Mouse (Mus musculus) testis, adult 2 months (tissue): Measurements from ENCODE around the gene Akt3.

Experiments used
- CTCF ChIP-seq: fragments of 200-500 bp; IDR thresholded peaks from 2 replicates; pipeline ENCODE4 v1.5.1; 2012; ENCODE audit warnings: low read depth, mild to moderate bottlenecking, inconsistent platforms, low read length, moderate library complexity; ENCODE audit not compliant: control insufficient read depth, insufficient read depth, insufficient replicate concordance
- POLR2A ChIP-seq: fragments of 200-500 bp; IDR thresholded peaks from 2 replicates; pipeline ENCODE4 v1.6.1; 2012; ENCODE audit warnings: low read depth, mild to moderate bottlenecking, inconsistent platforms, low read length, moderate library complexity; ENCODE audit not compliant: control insufficient read depth

GRCm38 (mm10) chr1:177022751-177023150 lies 235.3 kb downstream of the Akt3 start:
- no peak for TF ChIP-seq CTCF
- no peak for TF ChIP-seq POLR2A
